ENCODE assay signal across 20 mouse cellular contexts in genomic region chr8:114399273-114399672, GRCm38 (mm10). TPM values are rescaled to one million over a fixed set of nuclear protein-coding genes. Genes with fewer than 3 reads are reported as not detected.
DNase-seq lines count a peak whose midpoint lies in the region; TF ChIP-seq lines count a peak whose summit lies in the region.
"Had no signal": no experiment of that assay in that cellular context is flagged by ENCODE, and none has a peak within 500 bp of the region (broad histone marks: within the 10 kb centered on the region; RNA-seq: fewer than 3 reads in every experiment).

No protein-coding gene starts in this region.

- H3K27ac ChIP-seq in ES-E14 (ENCODE audit: insufficient read depth, low read depth, low read length, poor library complexity, severe bottlenecking): peak overlapping the region; percentile 83
- H3K27ac ChIP-seq: embryonic facial prominence, embryonic 10.5 days; embryonic facial prominence, embryonic 12.5 days; forebrain, embryonic 13.5 days; forebrain, embryonic 15.5 days had no signal

- peaks cover 0 to 10% of the 10 kb centered on the region in 2 experiments; a peak in 2 of 4 replicates for H3K4me1 ChIP-seq in ES-E14 (ENCODE audit: control insufficient read depth in 2 of 2, insufficient read depth in 2 of 2, low read length in 2 of 2, poor library complexity in 1 of 2)
- H3K4me1 ChIP-seq: embryonic facial prominence, embryonic 10.5 days; embryonic facial prominence, embryonic 12.5 days; forebrain, embryonic 13.5 days; forebrain, embryonic 15.5 days had no signal

- 0 out of 2 replicates have a peak overlapping the region, but pooled peaks have one; percentile 20 for H3K9ac ChIP-seq in ES-E14 (ENCODE audit: insufficient read depth, low read depth, low read length, poor library complexity, severe bottlenecking)
- H3K9ac ChIP-seq: embryonic facial prominence, embryonic 12.5 days; forebrain, embryonic 13.5 days; forebrain, embryonic 15.5 days; forebrain, postnatal 0 days had no signal

- DNase-seq in ES-CJ7 (ENCODE audit: low read depth, low spot score) (peak; percentile 82), ES-E14 (ENCODE audit: low read depth, low spot score) (peak; percentile 56), ZHBTc4 (ENCODE audit: low read depth, low spot score) (peak; percentile 87)
- DNase-seq in neural tube, embryonic 10.5 days (ENCODE audit: extremely low spot score, low spot score): no peak
- DNase-seq in kidney, postnatal 25 days: no peak
- DNase-seq: adrenal gland, adult 2 months; adrenal gland, postnatal 10 days; adrenal gland, postnatal 25 days; cerebellum, adult 11 months; cerebellum, adult 18-20 months; cerebellum, adult 8-10 months; cerebellum, adult 9-11 months; cerebellum, postnatal 14 days; forebrain, postnatal 0 days had no signal

- no peaks in the 10 kb centered on the region for H3K9me3 ChIP-seq in ES-E14 (ENCODE audit: control insufficient read depth, insufficient read depth, low read depth, low read length)
- H3K9me3 ChIP-seq: embryonic facial prominence, embryonic 10.5 days; embryonic facial prominence, embryonic 12.5 days; forebrain, embryonic 13.5 days; forebrain, embryonic 15.5 days had no signal

- in situ Hi-C loops in ES-E14 (cut with MboI; ENCODE audit: low sequenced_read_pairs in 2 of 2, unreplicated experiment in 2 of 2): no loop called here

- H3K4me3 ChIP-seq in ES-E14 (ENCODE audit: insufficient read depth in 1 of 2, low read depth in 1 of 2, low read length in 2 of 2, poor library complexity in 1 of 2, severe bottlenecking in 1 of 2): no peak overlapping the region
- H3K4me3 ChIP-seq: embryonic facial prominence, embryonic 10.5 days; embryonic facial prominence, embryonic 12.5 days; forebrain, embryonic 13.5 days; forebrain, embryonic 15.5 days had no signal

- H3K36me3 ChIP-seq in ES-E14 (ENCODE audit: control insufficient read depth, insufficient read depth, low read length, poor library complexity, severe bottlenecking): no peaks in the 10 kb centered on the region
- H3K36me3 ChIP-seq: embryonic facial prominence, embryonic 10.5 days; embryonic facial prominence, embryonic 12.5 days; forebrain, embryonic 15.5 days had no signal

TF ChIP-seq in ES-E14, 5 proteins besides CTCF, POLR2A, EP300 and RAD21:
- TF ChIP-seq CHD2 (IDR thresholded peaks at IDR 0.05; ENCODE audit: low read depth, low read length): no peak
- TF ChIP-seq MAFK (IDR thresholded peaks at IDR 0.05; ENCODE audit: insufficient read depth, low read depth, low read length): peak; percentile 65; the same call in 1 of the 2 replicates
- TF ChIP-seq ZC3H11A (IDR thresholded peaks at IDR 0.05; ENCODE audit: borderline replicate concordance, low read depth, low read length): no peak
- no peak for TF ChIP-seq ZNF384 (IDR thresholded peaks at IDR 0.05; ENCODE audit: low read depth, low read length)
- no peak for TF ChIP-seq HCFC1 (IDR thresholded peaks at IDR 0.05; ENCODE audit: borderline replicate concordance, insufficient read depth, low read length)

RNA-seq across cellular contexts. Expression of gene Clec3a, which starts 18.6 kb away (rescaled TPM):
- total RNA-seq in ES-E14 (2012; rRNA removed): not detected in 2 replicates
- total RNA-seq: adrenal gland, adult 2 months; adrenal gland, postnatal 10 days; adrenal gland, postnatal 25 days; adrenal gland, postnatal 4 days; MEL had no signal

RNA-seq across cellular contexts. Expression of gene Wwox, which starts 40.2 kb away (rescaled TPM):
- total RNA-seq in ES-E14 (2012; rRNA removed): 12.5 and 15.2 TPM in 2 replicates

Comparison
In these comparisons a context has a peak if more than half of its experiments do, and no peak if none do; other contexts are left out.
1. DNase-seq: peak in ES-CJ7 (single experiment), ES-E14 (single experiment) and ZHBTc4 (single experiment); none in neural tube, embryonic 10.5 days (single experiment) and kidney, postnatal 25 days (0 of 2).